Mouse (Mus musculus) heart, postnatal 25 days (tissue): ENCODE data around the gene Gm49391. TPM values are rescaled to one million over a fixed set of nuclear protein-coding genes. Genes with fewer than 3 reads are reported as not detected.
"Not testable (repeated sequence)": the region's sequence is repeated elsewhere in the genome, so short reads cannot be mapped to it uniquely, and the experiment has no call there.

Experiments
- DNase-seq: peaks from one replicate; pipeline ENCODE4 v3.0.0; 2022; ENCODE audit warnings: low spot score
- intact Hi-C: fragments of 180-260 bp; cut with DNase I; formaldehyde crosslinking; loops from one replicate; pipeline ENCODE4 v1.15.1; 2025
- total RNA-seq, 2 experiments: library from RNA; stranded (reverse); gene quantifications; 2 replicates each; pipeline ENCODE4 v1.2.3; 2021

The Gm49391 gene
- total RNA-seq: 1 to 10 TPM; 2.0 to 6.5 TPM

DNA sequence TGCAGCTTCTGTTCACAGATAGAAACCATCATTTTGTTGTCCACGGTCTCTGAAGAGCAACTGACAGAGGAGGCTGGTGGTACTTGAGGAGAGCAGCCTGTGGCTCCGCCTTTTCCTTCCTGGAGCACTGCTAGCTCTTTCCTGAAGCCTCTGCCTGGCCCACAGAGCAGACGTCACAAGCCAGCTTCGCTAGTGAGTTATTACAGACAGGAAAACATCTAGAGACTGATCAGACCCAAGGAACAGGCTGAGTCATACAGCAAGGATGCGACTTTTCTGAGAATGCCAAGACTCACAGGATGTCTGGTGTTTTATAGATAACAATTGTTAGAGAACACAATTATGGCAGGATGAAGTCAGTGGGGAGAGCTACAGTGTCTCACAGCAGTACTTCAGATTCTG lies at the start of gene Gm49391, which contains the start of gene Ctla2a:
Gene Gm49391, minus strand, starts transcription at position 72 of the 402 bp plus-strand sequence.
Gene Ctla2a, minus strand, starts transcription at position 126 of the 402 bp plus-strand sequence.
- peak; percentile 74 for DNase-seq
- intact Hi-C loops: loop anchor here (1.0 to 5.0 kb wide), 3 partner anchors 26 to 89 kb away; no protein-coding TSS in a partner anchor

- DNase-seq, intact Hi-C loops: not testable (repeated sequence)
Observed at GRCm38 (mm10) chr13:60972319-60972718, 35.9 kb upstream of the Gm49391 start.

DNA sequence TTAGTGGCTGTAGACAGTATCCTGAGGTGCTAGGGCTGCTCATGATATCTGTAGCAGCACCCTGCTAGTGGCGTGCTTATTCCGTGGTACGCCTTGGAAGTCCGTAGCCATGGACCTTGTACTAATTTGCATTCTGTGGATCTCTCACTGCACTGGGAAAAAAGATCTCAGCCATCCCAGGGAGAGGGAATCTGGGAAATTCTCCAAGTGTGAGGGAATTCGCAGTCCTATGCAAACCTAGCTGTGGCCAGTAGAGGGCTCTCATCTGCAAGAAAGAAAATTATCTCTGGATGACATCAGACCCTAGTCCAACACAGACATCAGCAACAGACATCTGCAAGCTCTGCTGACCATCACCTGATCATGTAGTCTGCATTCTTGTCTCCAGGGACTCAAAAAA lies 27.6 kb upstream of the Gm49391 start:
- not testable (repeated sequence) for DNase-seq
- intact Hi-C loops: loop anchor here (2.0 to 5.0 kb wide), 2 partner anchors 27 to 67 kb away; partner anchors contain the start of genes Ctla2a, Ctla2b, Gm49391 and Gm49392

GRCm38 (mm10) chr13:60961706-60962105 lies 25.3 kb upstream of the Gm49391 start:
- intact Hi-C loops: loop anchor here (2.0 to 5.0 kb wide), 2 partner anchors 25 to 64 kb away; partner anchors contain the start of genes Ctla2a, Ctla2b, Gm49391 and Gm49392
- no peak for DNase-seq

DNA sequence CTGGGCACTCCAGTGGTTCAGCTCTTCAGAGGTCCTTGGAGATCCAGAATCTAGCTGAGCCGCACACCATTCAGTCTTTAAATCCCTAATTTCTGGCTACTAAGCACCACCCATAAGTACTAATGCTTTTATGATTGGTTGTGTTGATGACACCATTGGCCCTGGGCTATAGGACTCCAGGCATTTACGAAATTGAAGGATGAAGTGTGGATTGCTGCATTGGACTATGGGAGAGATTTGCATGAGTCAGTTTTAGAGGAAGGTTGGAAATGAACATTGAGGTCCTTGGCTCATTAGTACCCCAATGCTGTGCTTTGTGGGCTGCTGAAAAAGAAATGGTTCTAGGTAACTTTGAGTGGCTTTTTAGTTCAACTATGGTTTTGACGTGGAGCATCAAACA lies 5.5 kb upstream of the Gm49391 start, which contains the start of gene Tpbpa:
Gene Tpbpa, minus strand, starts transcription at position 101 of the 400 bp plus-strand sequence.
- intact Hi-C loops, DNase-seq: not testable (repeated sequence)

GRCm38 (mm10) chr13:60935490-60935889 lies 881 bp downstream of the Gm49391 start, which contains the start of gene Gm49393:
TSS of gene Gm49393 (minus strand) at chr13:60935590.
- intact Hi-C loops: loop anchor here (5.0 kb wide), 1 partner anchor 88 kb away; no protein-coding TSS in a partner anchor
- DNase-seq: not testable (repeated sequence)

DNA sequence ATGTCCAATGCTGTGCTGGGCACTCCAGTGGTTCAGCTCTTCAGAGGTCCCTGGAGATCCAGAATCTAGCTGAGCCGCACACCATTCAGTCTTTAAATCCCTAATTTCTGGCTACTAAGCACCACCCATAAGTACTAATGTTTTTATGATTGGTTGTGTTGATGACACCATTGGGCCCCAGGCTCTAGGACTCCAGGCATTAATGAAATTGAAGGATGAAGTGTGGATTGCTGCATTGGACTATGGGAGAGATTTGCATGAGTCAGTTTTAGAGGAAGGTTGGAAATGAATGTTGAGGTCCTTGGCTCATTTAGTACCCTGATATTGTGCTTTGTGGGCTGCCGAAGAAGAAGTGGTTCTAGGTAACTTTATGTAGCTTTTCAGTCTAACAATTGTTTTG lies 31.6 kb downstream of the Gm49391 start, which contains the start of gene Tpbpb:
Gene Tpbpb, minus strand, starts transcription at position 101 of the 400 bp plus-strand sequence.
- intact Hi-C loops, DNase-seq: not testable (repeated sequence)

DNA sequence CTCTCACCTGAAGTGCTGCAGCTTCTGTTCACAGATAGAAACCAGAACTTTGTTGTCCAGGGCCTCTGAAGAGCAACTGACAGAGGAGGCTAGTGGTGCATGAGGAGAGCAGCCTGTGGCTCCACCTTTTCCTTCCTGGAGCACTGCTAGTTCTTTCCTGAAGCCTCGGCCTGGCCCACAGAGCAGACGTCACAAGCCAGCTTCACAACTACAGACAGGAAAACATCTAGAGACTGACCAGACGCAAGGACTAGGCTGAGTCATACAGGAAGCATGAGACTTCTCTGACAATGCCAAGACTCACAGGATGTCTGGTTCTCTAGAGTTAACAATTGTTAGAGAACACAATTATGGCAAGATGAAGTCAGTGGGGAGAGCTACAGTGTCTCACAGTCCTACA lies 39.0 kb downstream of the Gm49391 start, which contains the start of gene Ctla2b:
Gene Ctla2b, minus strand, starts transcription at position 120 of the 400 bp plus-strand sequence.
- DNase-seq: peak; percentile 80
- intact Hi-C loops: loop anchor here (5.0 kb wide), 3 partner anchors 50 to 70 kb away; no protein-coding TSS in a partner anchor

- not testable (repeated sequence) for DNase-seq
- intact Hi-C loops: loop anchor here (5.0 kb wide), 3 partner anchors 49 to 69 kb away; no protein-coding TSS in a partner anchor
Observed at GRCm38 (mm10) chr13:60896794-60897193, 39.6 kb downstream of the Gm49391 start, which contains the start of gene Gm49392. TSS of gene Gm49392 (minus strand) at chr13:60896894.

DNA sequence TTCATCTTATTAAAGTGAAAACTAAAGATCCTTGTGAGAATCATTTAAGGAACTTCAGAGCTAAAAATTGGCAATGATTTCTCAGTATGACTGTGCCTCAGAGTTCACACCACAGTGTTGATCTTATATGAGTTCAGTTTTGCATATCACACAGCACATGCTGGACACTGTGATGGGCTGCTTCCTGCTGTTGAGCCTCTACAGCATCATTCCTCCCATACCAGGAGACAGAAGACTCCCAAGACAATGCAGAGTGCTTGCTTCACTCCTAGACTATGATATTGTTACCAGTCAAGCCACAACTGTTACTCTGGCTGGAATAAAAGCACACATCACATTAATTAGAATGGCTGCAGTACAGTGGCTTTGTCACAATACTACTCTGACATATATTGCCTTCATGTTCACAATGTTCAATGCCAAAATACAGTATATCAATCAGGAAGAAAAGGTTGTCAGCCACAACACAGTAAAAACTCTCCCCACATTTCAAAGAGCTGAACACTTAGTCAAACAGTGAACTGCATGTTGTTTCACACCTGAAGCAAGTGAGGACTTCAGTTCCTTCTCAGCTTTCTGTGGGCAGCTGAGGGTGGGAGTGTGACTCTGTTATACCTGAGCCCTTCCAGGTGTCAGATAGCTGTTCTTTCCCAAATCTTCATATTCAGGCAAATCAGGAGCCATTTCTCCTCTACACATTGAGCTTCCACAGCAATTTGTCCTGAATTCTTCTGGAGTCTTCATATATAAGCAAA lies 40.8 kb downstream of the Gm49391 start:
- intact Hi-C loops: loop anchor here (5.0 kb wide), 3 partner anchors 48 to 68 kb away; no protein-coding TSS in a partner anchor
- no peak for DNase-seq

DNA sequence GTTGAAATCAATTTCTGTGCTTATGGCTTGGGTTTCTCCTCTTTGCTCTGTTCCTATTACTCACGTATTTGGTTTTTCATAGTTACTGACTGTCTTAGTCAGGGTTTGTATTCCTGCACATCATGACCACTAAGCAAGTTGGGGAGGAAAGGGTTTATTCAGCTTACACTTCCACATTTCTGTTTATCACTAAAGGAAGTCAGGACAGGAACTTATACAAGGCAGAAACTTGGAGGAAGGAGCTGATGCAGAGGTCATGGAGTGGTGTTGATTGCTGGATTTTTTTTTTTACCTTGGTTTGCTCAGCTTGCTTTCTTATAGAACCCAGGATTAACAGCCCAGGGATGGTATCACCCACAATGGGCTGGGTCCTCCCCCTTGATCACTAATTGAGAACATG lies 44.1 kb downstream of the Gm49391 start:
- DNase-seq: no peak
- intact Hi-C loops: no loop called here

DNA sequence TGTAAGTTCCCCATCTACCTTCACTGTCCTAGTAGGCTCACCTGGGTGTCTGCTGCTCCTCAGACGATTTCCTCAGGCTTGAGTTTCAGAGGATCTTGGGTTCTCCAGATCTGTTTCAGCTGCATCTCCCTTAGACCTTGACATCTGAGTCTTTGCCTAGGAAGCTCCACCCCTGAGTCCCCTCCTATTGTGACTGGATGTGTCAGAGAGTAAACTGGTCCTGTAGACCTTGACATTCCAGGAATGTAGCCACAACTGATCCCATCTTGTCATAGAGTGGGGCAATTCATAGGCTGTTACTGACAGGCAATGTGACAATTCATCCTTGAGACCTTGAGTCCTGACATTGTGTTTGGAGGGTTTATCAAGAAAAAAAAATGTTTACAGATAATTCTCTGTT lies 72.1 kb downstream of the Gm49391 start, which contains the start of gene 4930486L24Rik:
Gene 4930486L24Rik, minus strand, starts transcription at position 195 of the 400 bp plus-strand sequence.
- DNase-seq: no peak
- intact Hi-C loops: no loop called here

GRCm38 (mm10) chr13:60848241-60849120 lies 87.9 kb downstream of the Gm49391 start:
- intact Hi-C loops: loop anchor here (5.0 kb wide), 3 partner anchors 49 to 109 kb away; partner anchors contain the start of genes Ctla2a, Ctla2b, Gm49391 and Gm49392
- no peak for DNase-seq

Other genes with a start within 250 kb of the Gm49391 start
- not detected for gene BC051665, start 150.2 kb downstream of the Gm49391 start, total RNA-seq
- not detected for gene Ctsll3, start 133.7 kb downstream of the Gm49391 start, total RNA-seq
- gene 4930486L24Rik, start 72.1 kb downstream of the Gm49391 start, total RNA-seq: under 1 TPM in 1 of 2 experiments, not detected in 1; 0.25 TPM
- gene Gm49392, start 39.7 kb downstream of the Gm49391 start, total RNA-seq: 1 to 10 TPM; 1.4 to 2.3 TPM
- gene Ctla2b, start 39.1 kb downstream of the Gm49391 start, total RNA-seq: 1 to 10 TPM; 4.8 to 6.7 TPM
- gene Tpbpb, start 31.7 kb downstream of the Gm49391 start, total RNA-seq: not detected
- gene Gm49393, start 981 bp downstream of the Gm49391 start, total RNA-seq: not detected
- 10 to 100 TPM; 84.8 to 88.8 TPM for gene Ctla2a, start 54 bp upstream of the Gm49391 start, total RNA-seq
- gene Tpbpa, start 5.4 kb upstream of the Gm49391 start, total RNA-seq: not detected
- gene Ctsj, start 69.4 kb upstream of the Gm49391 start, total RNA-seq: not detected
- gene Ctsq, start 104.1 kb upstream of the Gm49391 start, total RNA-seq: not detected
- not detected for gene Ctsr, start 227.7 kb upstream of the Gm49391 start, total RNA-seq